Mouse (Mus musculus): ENCODE data around the gene Mnd1. TPM values are rescaled to one million over a fixed set of nuclear protein-coding genes. Genes with fewer than 3 reads are reported as not detected.

Gene Mnd1
- polyA plus RNA-seq (2015; fragmentation: Nextera tagmentation; extraction: Ambion mirVana) = 4.7 and 6.8 TPM in 2 replicates

GRCm38 (mm10) chr3:84155558-84156006 lies at the start of gene Mnd1:
Mnd1 (minus strand) TSS chr3:84155786.
- ATAC-seq (ENCODE audit: insufficient read depth) = peak; percentile 96
- no peaks in the 10 kb centered on the region for H3K9me3 ChIP-seq (replicated peaks)
- H3K27ac ChIP-seq (replicated peaks) = peak within 1 kb of the TSS; percentile 91
- peak within 1 kb of the TSS; percentile 76 for H3K4me3 ChIP-seq (replicated peaks)
- H3K9ac ChIP-seq = peak within 1 kb of the TSS; percentile 91
- H3K27me3 ChIP-seq = no peaks in the 10 kb centered on the region
- H3K4me2 ChIP-seq = peak within 1 kb of the TSS; percentile 100
- no peaks in the 10 kb centered on the region for H3K36me3 ChIP-seq (replicated peaks)
- H3K4me1 ChIP-seq (replicated peaks) = peaks cover 22% of the 10 kb centered on the region
- under 1% methylated on average over 29 of the region's 29 CpGs for WGBS (ENCODE audit: insufficient replicate concordance)

- Histone ChIP-seq H3K9me3 (replicated peaks) (no peaks in the 10 kb centered on the region), H3K4me1 (replicated peaks) (no peaks in the 10 kb centered on the region), H3K4me3 (replicated peaks) (no peak overlapping the region), H3K9ac (no peak overlapping the region), H3K27ac (replicated peaks) (no peak overlapping the region), H3K4me2 (no peak overlapping the region), H3K27me3 (no peaks in the 10 kb centered on the region; the same call in 1 of the 2 replicates), H3K36me3 (replicated peaks) (no peaks in the 10 kb centered on the region)
- ATAC-seq (ENCODE audit: insufficient read depth) = no peak
- WGBS (ENCODE audit: insufficient replicate concordance) = 63% methylated on average over 5 of the region's 5 CpGs
Measured at GRCm38 (mm10) chr3:84204640-84205039, 49.1 kb upstream of the Mnd1 start.

GRCm38 (mm10) chr3:84200559-84201420 lies 45.2 kb upstream of the Mnd1 start:
- no peaks in the 10 kb centered on the region for H3K4me1 ChIP-seq (replicated peaks)
- no peak overlapping the region for H3K4me2 ChIP-seq
- H3K4me3 ChIP-seq (replicated peaks) = no peak overlapping the region
- H3K9me3 ChIP-seq (replicated peaks) = no peaks in the 10 kb centered on the region
- no peak overlapping the region for H3K9ac ChIP-seq
- 72% methylated on average over 13 of the region's 13 CpGs for WGBS (ENCODE audit: insufficient replicate concordance)
- no peak for ATAC-seq (ENCODE audit: insufficient read depth)
- no peaks in the 10 kb centered on the region for H3K36me3 ChIP-seq (replicated peaks)
- no peak overlapping the region for H3K27ac ChIP-seq (replicated peaks)
- no peaks in the 10 kb centered on the region; the same call in 1 of the 2 replicates for H3K27me3 ChIP-seq

GRCm38 (mm10) chr3:84199516-84199915 lies 43.9 kb upstream of the Mnd1 start:
- Histone ChIP-seq H3K9ac (no peak overlapping the region), H3K27me3 (no peaks in the 10 kb centered on the region; the same call in 1 of the 2 replicates), H3K36me3 (replicated peaks) (no peaks in the 10 kb centered on the region), H3K4me1 (replicated peaks) (no peaks in the 10 kb centered on the region), H3K27ac (replicated peaks) (no peak overlapping the region), H3K4me3 (replicated peaks) (no peak overlapping the region), H3K9me3 (replicated peaks) (no peaks in the 10 kb centered on the region), H3K4me2 (no peak overlapping the region)
- ATAC-seq (ENCODE audit: insufficient read depth) = no peak
- 84% methylated on average over 9 of the region's 9 CpGs for WGBS (ENCODE audit: insufficient replicate concordance)

DNA sequence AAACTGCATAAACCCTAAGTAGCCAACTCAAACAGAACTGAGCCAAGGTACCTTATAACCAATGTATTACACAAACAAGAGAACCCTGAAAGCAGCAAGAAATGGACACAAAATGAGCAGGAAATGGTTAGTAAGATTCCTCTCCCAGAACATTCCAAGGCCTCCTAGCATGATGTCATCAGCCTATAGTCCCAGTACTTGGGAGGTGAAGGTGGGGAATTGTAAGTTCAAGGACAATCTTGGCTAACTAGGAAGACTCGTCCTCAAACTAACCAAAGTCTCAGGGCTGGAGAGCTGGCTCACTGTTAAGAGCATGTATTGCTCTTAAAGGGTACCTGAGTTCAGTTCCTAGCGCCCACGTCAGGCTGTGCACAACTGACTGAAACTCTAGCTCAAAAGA lies 42.6 kb upstream of the Mnd1 start:
- Histone ChIP-seq H3K9me3 (replicated peaks) (no peaks in the 10 kb centered on the region), H3K27me3 (peaks cover under 1% of the 10 kb centered on the region; the same call in 1 of the 2 replicates), H3K9ac (no peak overlapping the region), H3K36me3 (replicated peaks) (no peaks in the 10 kb centered on the region), H3K4me3 (replicated peaks) (no peak overlapping the region), H3K4me1 (replicated peaks) (no peaks in the 10 kb centered on the region), H3K27ac (replicated peaks) (no peak overlapping the region), H3K4me2 (no peak overlapping the region)
- no peak for ATAC-seq (ENCODE audit: insufficient read depth)
- 83% methylated on average over 3 of the region's 3 CpGs for WGBS (ENCODE audit: insufficient replicate concordance)

- Histone ChIP-seq H3K4me2 (no peak overlapping the region), H3K4me3 (replicated peaks) (no peak overlapping the region), H3K4me1 (replicated peaks) (no peaks in the 10 kb centered on the region; the same call in 1 of the 2 replicates), H3K36me3 (replicated peaks) (peaks cover 5% of the 10 kb centered on the region; the same call in 1 of the 2 replicates), H3K9me3 (replicated peaks) (no peaks in the 10 kb centered on the region), H3K27me3 (peaks cover 40% of the 10 kb centered on the region), H3K9ac (no peak overlapping the region), H3K27ac (replicated peaks) (no peak overlapping the region)
- ATAC-seq (ENCODE audit: insufficient read depth) = no peak
- 55% methylated on average over 4 of the region's 4 CpGs for WGBS (ENCODE audit: insufficient replicate concordance)
Measured at GRCm38 (mm10) chr3:84193881-84194280, 38.3 kb upstream of the Mnd1 start.

GRCm38 (mm10) chr3:84191141-84191881 lies 35.7 kb upstream of the Mnd1 start:
- no peak for ATAC-seq (ENCODE audit: insufficient read depth)
- H3K27ac ChIP-seq (replicated peaks) = no peak overlapping the region

GRCm38 (mm10) chr3:84190513-84191061 lies 35.0 kb upstream of the Mnd1 start:
- H3K36me3 ChIP-seq (replicated peaks) = peaks cover 5% of the 10 kb centered on the region; the same call in 1 of the 2 replicates
- H3K4me1 ChIP-seq (replicated peaks) = no peaks in the 10 kb centered on the region; the same call in 1 of the 2 replicates
- H3K4me2 ChIP-seq = peak overlapping the region; percentile 44
- no peak overlapping the region; the same call in 1 of the 2 replicates for H3K9ac ChIP-seq
- WGBS (ENCODE audit: insufficient replicate concordance) = 6% methylated on average over 41 of the region's 41 CpGs
- peak overlapping the region; percentile 29 for H3K4me3 ChIP-seq (replicated peaks)
- no peaks in the 10 kb centered on the region for H3K9me3 ChIP-seq (replicated peaks)
- no peak for ATAC-seq (ENCODE audit: insufficient read depth)
- peaks cover 40% of the 10 kb centered on the region for H3K27me3 ChIP-seq
- no peak overlapping the region for H3K27ac ChIP-seq (replicated peaks)

More at GRCm38 (mm10) chr3:84191141-84191881, 35.7 kb upstream of the Mnd1 start:
- Histone ChIP-seq H3K9ac (no peak overlapping the region), H3K9me3 (replicated peaks) (no peaks in the 10 kb centered on the region), H3K4me2 (peak overlapping the region; percentile 44; the same call in 1 of the 2 replicates), H3K36me3 (replicated peaks) (peaks cover 5% of the 10 kb centered on the region; the same call in 1 of the 2 replicates), H3K4me3 (replicated peaks) (no peak overlapping the region), H3K27me3 (peaks cover 40% of the 10 kb centered on the region), H3K4me1 (replicated peaks) (no peaks in the 10 kb centered on the region; the same call in 1 of the 2 replicates)
- WGBS (ENCODE audit: insufficient replicate concordance) = 32% methylated on average over 21 of the region's 21 CpGs

- ATAC-seq (ENCODE audit: insufficient read depth) = no peak
- H3K4me3 ChIP-seq (replicated peaks) = no peak overlapping the region
Measured at GRCm38 (mm10) chr3:84189629-84190173, 34.1 kb upstream of the Mnd1 start.

DNA sequence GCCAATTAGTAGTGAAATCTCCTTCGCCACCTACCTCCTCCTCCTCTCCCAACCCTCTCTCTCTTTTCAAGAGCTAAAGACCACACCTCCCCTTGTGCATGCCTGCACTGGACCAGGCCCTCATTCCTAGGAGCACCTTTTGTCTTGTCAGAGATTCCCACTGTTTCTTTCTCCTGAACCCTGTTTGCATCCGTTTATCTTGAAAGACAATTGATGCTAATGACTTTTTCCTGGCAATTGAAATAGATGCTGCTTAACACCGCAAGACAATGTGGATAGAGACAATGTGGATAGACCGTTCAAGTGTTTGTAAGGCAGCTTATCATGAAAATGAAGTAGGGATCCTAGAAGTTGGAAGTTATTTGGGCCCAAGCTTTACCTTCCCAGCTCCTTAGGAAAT lies 26.1 kb upstream of the Mnd1 start:
- no peaks in the 10 kb centered on the region for H3K27me3 ChIP-seq
- H3K4me3 ChIP-seq (replicated peaks) = no peak overlapping the region
- no peak overlapping the region for H3K9ac ChIP-seq
- ATAC-seq (ENCODE audit: insufficient read depth) = no peak
- no peaks in the 10 kb centered on the region for H3K9me3 ChIP-seq (replicated peaks)
- H3K36me3 ChIP-seq (replicated peaks) = no peaks in the 10 kb centered on the region
- H3K27ac ChIP-seq (replicated peaks) = no peak overlapping the region
- no peak overlapping the region for H3K4me2 ChIP-seq
- 65% methylated on average over 4 of the region's 4 CpGs for WGBS (ENCODE audit: insufficient replicate concordance)
- H3K4me1 ChIP-seq (replicated peaks) = 0 out of 2 replicates have a peak, but pooled peaks cover 4% of the 10 kb centered on the region

More at GRCm38 (mm10) chr3:84189629-84190173, 34.1 kb upstream of the Mnd1 start:
- H3K9me3 ChIP-seq (replicated peaks) = no peaks in the 10 kb centered on the region
- H3K27me3 ChIP-seq = peaks cover 40% of the 10 kb centered on the region
- no peak overlapping the region for H3K9ac ChIP-seq
- no peaks in the 10 kb centered on the region; the same call in 1 of the 2 replicates for H3K4me1 ChIP-seq (replicated peaks)
- peaks cover 5% of the 10 kb centered on the region; the same call in 1 of the 2 replicates for H3K36me3 ChIP-seq (replicated peaks)
- H3K4me2 ChIP-seq = peak overlapping the region; percentile 44
- 20% methylated on average over 10 of the region's 10 CpGs for WGBS (ENCODE audit: insufficient replicate concordance)
- H3K27ac ChIP-seq (replicated peaks) = no peak overlapping the region
